Mouse (Mus musculus) cortical plate, adult 2 months (tissue): ENCODE results near the gene U2surp. TPM values are rescaled to one million over a fixed set of nuclear protein-coding genes. Genes with fewer than 3 reads are reported as not detected.
A peak's percentile ranks its signal among the peaks of the same experiment; 100 is the strongest.
"Not testable (repeated sequence)": the region's sequence is repeated elsewhere in the genome, so short reads cannot be mapped to it uniquely, and the experiment has no call there.

Source experiments
- H3K27ac ChIP-seq: fragments of 200-500 bp; 2 replicates; pipeline ENCODE4 v1.5.1; 2012; ENCODE audit warnings: low read length, control low read depth, inconsistent platforms; ENCODE audit not compliant: insufficient read depth
- H3K4me1 ChIP-seq: fragments of 200-500 bp; 2 replicates; pipeline ENCODE4 v1.6.1; 2011; ENCODE audit warnings: low read length; ENCODE audit not compliant: control insufficient read depth, insufficient read depth
- H3K4me3 ChIP-seq: fragments of 200-500 bp; 2 replicates; pipeline ENCODE4 v1.5.1; 2011; ENCODE audit warnings: mild to moderate bottlenecking, low read length, control low read depth; ENCODE audit not compliant: insufficient read depth
- CTCF ChIP-seq: fragments of 200-500 bp; IDR thresholded peaks from 2 replicates; pipeline ENCODE4 v1.5.1; 2011; ENCODE audit warnings: mild to moderate bottlenecking, control low read depth, low read length; ENCODE audit not compliant: insufficient read depth; ENCODE audit errors: extremely low read depth
- POLR2A ChIP-seq: fragments of 200-500 bp; IDR thresholded peaks from 2 replicates; pipeline ENCODE4 v1.6.1; 2011; ENCODE audit warnings: mild to moderate bottlenecking, low read length, control low read depth; ENCODE audit not compliant: insufficient read depth; ENCODE audit errors: extremely low read depth
- polyA plus RNA-seq: library from polyadenylated mRNA; depleted of rRNA; stranded (reverse); fragments of >200 nt; gene quantifications from 2 replicates; pipeline ENCODE4 v1.2.3, GENCODE M21; 2012

The U2surp gene
- polyA plus RNA-seq, 1 experiment, result 24.3 TPM

- no peaks in the 10 kb centered on the region for H3K4me1 ChIP-seq
- H3K4me3 ChIP-seq, result no peak overlapping the region
- no peak overlapping the region for H3K27ac ChIP-seq
- TF ChIP-seq CTCF (no peak), POLR2A (no peak)
These were observed 21.8 kb downstream of the U2surp start for GRCm38 (mm10) chr9:95490003-95490402.

DNA sequence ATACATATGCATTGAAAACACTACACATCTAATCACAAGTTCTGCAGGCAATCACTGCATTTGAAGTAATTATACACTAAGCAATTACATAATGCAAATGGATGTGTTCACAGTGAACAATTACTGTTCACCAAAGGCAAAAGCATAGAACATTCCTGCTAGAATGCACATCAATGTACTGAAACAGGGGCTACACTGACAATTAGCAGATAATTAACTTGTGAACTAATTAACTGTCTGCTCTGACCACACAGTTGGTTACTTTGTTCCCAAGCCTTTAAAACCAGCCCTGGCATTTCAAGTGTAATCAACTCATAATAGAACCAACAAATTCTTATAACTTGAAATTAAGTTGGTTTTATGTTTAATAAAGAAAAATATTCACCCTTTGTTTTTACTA, 22.9 kb downstream of the U2surp start:
- H3K4me1 ChIP-seq, result no peaks in the 10 kb centered on the region
- TF ChIP-seq CTCF, result no peak
- no peak for TF ChIP-seq POLR2A
- no peak overlapping the region for H3K27ac ChIP-seq
- no peak overlapping the region for H3K4me3 ChIP-seq

DNA sequence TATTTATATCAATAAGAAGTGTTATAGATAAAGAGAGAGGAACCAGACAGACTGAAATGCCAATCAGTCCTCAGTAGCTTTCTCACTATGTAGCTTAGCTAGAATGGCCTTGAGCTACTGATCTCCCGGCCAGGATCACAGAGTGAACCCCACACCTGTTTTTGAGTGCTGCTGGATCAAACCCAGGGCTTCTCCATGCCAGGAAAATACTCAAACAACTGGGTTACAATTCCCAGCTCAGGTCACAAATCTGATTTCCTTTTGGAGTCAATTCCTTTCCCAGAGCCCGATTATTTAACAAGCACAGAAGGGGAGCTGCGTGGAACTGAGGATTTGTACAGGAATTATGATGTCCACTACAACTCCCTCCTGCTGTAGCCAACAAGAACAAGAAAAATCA, 31.8 kb downstream of the U2surp start:
- no peaks in the 10 kb centered on the region for H3K4me1 ChIP-seq
- no peak overlapping the region for H3K4me3 ChIP-seq
- TF ChIP-seq POLR2A (no peak), CTCF (no peak)
- H3K27ac ChIP-seq, result no peak overlapping the region

- Histone ChIP-seq H3K27ac (no peak overlapping the region), H3K4me1 (no peaks in the 10 kb centered on the region), H3K4me3 (no peak overlapping the region)
- TF ChIP-seq CTCF (no peak), POLR2A (no peak)
These were observed 33.4 kb downstream of the U2surp start for GRCm38 (mm10) chr9:95478443-95478842.

DNA sequence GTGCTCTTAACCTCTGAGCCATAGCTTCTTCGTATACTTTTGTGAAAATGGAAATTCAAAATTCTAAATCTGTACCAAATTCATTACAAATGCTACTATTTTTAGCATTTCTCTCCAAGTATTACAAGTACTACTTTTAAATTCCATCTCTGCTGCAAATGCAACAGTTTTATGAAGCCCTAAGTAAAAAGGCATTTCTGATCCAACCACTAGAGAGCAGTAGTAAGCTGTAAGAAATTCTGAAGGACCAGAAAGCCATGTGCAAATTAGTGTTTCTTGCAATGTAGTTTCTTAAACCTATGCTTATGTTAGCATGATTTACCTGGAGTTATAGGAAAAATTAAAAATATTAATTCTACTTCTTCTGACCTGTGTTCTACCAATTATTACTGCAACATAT, 38.9 kb downstream of the U2surp start:
- no peak overlapping the region for H3K4me3 ChIP-seq
- TF ChIP-seq CTCF, result 0 out of 2 replicates have a peak, but pooled peaks have one; percentile 8
- no peak for TF ChIP-seq POLR2A
- no peak overlapping the region for H3K27ac ChIP-seq
- no peaks in the 10 kb centered on the region for H3K4me1 ChIP-seq

DNA sequence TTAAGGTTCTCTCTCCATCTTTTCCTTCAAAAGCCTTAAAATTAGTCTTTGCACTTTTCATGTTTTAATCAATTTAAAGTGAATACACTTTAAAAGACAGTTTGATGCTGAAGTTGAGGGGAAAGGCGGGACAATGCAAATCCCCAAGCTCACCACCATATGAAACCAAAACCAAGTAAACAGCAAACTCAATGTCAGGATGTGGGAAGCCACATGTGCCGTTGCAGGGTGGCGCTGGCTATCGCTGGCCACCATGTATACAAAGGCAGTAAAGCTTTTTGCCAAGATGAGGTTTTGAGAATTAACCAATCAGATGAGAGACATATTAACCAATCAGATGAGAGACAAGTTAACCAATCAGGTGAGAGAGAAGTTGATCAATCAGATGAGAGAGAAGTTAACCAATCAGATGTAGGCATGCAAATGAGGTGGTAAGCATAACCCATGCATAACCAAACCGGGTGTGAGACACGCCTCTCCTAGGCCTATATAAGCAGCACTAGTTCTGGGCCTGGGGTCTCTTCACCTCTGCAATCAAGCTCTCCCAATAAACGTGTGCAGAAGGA, 42.7 kb downstream of the U2surp start:
- H3K27ac ChIP-seq, H3K4me1 ChIP-seq, H3K4me3 ChIP-seq: not testable (repeated sequence)

GRCm38 (mm10) chr9:95464028-95464427, 47.8 kb downstream of the U2surp start:
- H3K4me1 ChIP-seq, result no peaks in the 10 kb centered on the region
- no peak overlapping the region for H3K4me3 ChIP-seq
- H3K27ac ChIP-seq, result no peak overlapping the region
- peak; percentile 16; the same call in 1 of the 2 replicates for TF ChIP-seq CTCF
- no peak for TF ChIP-seq POLR2A

GRCm38 (mm10) chr9:95451931-95452330, 59.9 kb downstream of the U2surp start:
- Histone ChIP-seq H3K27ac (no peak overlapping the region), H3K4me3 (no peak overlapping the region), H3K4me1 (peaks cover 4% of the 10 kb centered on the region; the same call in 1 of the 2 replicates)
- no peak for TF ChIP-seq POLR2A
- TF ChIP-seq CTCF, result no peak

DNA sequence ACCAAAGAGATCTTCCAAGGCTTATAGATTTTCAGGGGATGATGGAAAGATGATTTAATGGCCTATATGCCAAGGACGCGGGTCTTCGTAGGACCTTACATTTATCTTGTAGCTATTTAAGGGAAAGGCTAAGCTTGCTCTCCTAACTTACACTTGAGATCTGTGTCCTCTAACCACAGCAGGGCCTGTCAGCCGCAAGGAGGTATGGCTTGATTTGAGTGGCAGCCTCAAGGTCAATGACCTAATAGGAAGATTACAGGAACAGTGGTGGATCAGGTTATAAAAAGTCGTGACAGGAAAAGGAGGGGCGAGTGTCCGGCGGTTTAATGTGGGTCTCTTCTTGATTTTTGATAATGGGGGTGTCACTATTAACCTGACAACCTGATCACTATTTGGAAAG, 61.2 kb downstream of the U2surp start:
- no peak for TF ChIP-seq POLR2A
- TF ChIP-seq CTCF, result no peak
- Histone ChIP-seq H3K4me1 (peaks cover 4% of the 10 kb centered on the region; the same call in 1 of the 2 replicates), H3K27ac (no peak overlapping the region), H3K4me3 (no peak overlapping the region)

DNA sequence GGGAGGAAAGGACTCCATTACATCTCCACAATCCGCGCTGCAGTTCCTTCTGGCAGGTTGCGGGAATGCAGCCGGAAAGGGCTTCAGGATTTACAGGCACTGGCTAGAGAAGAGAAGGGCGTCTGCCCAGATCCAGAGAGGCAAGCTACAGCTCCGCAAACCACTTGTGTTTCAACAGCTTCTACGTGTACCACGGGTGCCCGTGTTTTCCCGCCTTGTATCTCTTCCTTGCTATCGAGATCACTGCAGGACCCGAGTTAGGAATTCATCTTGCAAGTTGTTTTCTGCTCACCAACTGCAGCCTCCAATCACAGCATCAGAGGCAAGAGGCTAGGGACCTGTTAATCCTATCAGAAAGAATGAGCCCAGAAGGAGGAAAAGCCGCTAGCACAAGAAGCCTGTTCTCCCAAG, 69.5 kb downstream of the U2surp start:
- TF ChIP-seq POLR2A (no peak), CTCF (0 out of 2 replicates have a peak, but pooled peaks have one; percentile 15)
- Histone ChIP-seq H3K27ac (no peak overlapping the region), H3K4me1 (no peaks in the 10 kb centered on the region), H3K4me3 (peak overlapping the region; percentile 14; the same call in 1 of the 2 replicates)
